Mouse (Mus musculus): ENCODE results near the gene Snx9. TPM values are rescaled to one million over a fixed set of nuclear protein-coding genes. Genes with fewer than 3 reads are reported as not detected.

Snx9 gene
- total RNA-seq, 1 experiment, result 8.8 TPM

DNA sequence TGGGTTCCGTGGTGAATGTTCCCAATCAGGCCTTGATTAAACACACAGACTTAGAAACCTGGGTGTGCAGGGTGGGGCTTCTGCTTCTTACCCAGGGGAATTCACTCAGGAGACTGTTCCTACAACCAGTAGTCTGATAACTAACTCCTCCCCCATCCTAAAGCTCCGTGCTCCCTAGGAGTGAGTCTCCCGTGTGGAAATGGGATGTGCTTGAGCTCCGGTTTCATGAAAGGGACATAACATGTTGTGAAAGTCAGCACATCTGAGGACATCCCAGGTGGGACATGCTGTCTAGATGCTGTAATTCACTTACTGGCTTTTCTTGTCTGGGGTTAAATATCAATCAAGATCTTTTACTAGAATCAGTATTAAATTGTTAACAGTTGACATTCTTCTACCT is 111.3 kb downstream of the Snx9 start:
- in situ Hi-C loops (cut with MboI; ENCODE audit: low sequenced_read_pairs in 2 of 2, unreplicated experiment in 2 of 2), result no loop called here
- Histone ChIP-seq H3K4me3 (ENCODE audit: insufficient read depth in 1 of 2, low read depth in 1 of 2, low read length in 2 of 2, poor library complexity in 1 of 2, severe bottlenecking in 1 of 2) (no peak overlapping the region), H3K9me3 (ENCODE audit: control insufficient read depth, insufficient read depth, low read depth, low read length) (no peaks in the 10 kb centered on the region), H3K27ac (ENCODE audit: insufficient read depth, low read depth, low read length, poor library complexity, severe bottlenecking) (no peak overlapping the region), H3K9ac (ENCODE audit: insufficient read depth, low read depth, low read length, poor library complexity, severe bottlenecking) (no peak overlapping the region), H3K4me1 (ENCODE audit: control insufficient read depth in 2 of 2, insufficient read depth in 2 of 2, low read length in 2 of 2, poor library complexity in 1 of 2) (peaks cover 2 to 6% of the 10 kb centered on the region in 2 experiments; a peak in 2 of 4 replicates), H3K36me3 (ENCODE audit: control insufficient read depth, insufficient read depth, low read length, poor library complexity, severe bottlenecking) (no peaks in the 10 kb centered on the region)
- DNase-seq (ENCODE audit: low read depth, low spot score), result no peak
- no peak for TF ChIP-seq ZC3H11A (IDR thresholded peaks at IDR 0.05; ENCODE audit: borderline replicate concordance, low read depth, low read length)
- no peak for TF ChIP-seq MAFK (IDR thresholded peaks at IDR 0.05; ENCODE audit: insufficient read depth, low read depth, low read length)
- no peak for TF ChIP-seq CHD2 (IDR thresholded peaks at IDR 0.05; ENCODE audit: low read depth, low read length)
- TF ChIP-seq HCFC1 (IDR thresholded peaks at IDR 0.05; ENCODE audit: borderline replicate concordance, insufficient read depth, low read length), result no peak
- no peak for TF ChIP-seq ZNF384 (IDR thresholded peaks at IDR 0.05; ENCODE audit: low read depth, low read length)

DNA sequence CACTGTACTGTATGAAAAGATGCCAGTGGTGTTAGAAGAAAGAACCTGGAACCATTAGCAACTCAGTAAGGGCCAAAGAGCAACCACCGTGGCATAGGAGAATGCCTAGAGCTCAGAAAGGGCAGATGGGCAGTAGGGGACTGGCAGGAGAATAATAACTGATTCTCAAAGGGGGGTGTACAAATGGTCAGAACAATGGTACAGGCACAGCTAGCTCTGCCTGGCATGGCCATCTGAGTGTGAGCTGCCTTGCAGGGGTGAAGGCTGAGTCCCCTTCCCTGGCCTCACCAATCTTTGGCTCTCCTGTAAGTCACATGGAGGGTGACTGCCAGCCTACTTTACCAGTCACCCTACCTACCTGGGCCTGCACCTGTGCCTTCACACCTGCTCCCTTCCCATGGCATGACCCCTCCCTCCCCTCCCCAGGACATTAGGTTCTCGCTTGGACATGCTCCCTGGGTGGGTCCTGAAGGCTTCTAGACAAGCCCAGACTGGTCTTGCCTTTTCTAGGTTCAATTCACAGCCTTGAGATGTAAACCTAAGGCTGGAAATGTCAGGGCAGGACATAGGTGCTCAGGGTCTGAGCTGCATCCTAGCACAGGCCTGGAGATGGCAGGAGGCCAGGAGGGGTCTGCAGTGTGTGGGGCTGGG is 115.3 kb downstream of the Snx9 start:
- Histone ChIP-seq H3K27ac (ENCODE audit: insufficient read depth, low read depth, low read length, poor library complexity, severe bottlenecking) (no peak overlapping the region), H3K9ac (ENCODE audit: insufficient read depth, low read depth, low read length, poor library complexity, severe bottlenecking) (no peak overlapping the region), H3K9me3 (ENCODE audit: control insufficient read depth, insufficient read depth, low read depth, low read length) (no peaks in the 10 kb centered on the region), H3K4me3 (ENCODE audit: insufficient read depth in 1 of 2, low read depth in 1 of 2, low read length in 2 of 2, poor library complexity in 1 of 2, severe bottlenecking in 1 of 2) (no peak overlapping the region), H3K36me3 (ENCODE audit: control insufficient read depth, insufficient read depth, low read length, poor library complexity, severe bottlenecking) (no peaks in the 10 kb centered on the region), H3K4me1 (ENCODE audit: control insufficient read depth in 2 of 2, insufficient read depth in 2 of 2, low read length in 2 of 2, poor library complexity in 1 of 2) (peaks cover 4 to 14% of the 10 kb centered on the region in 2 experiments; a peak in 2 of 4 replicates)
- TF ChIP-seq CHD2 (IDR thresholded peaks at IDR 0.05; ENCODE audit: low read depth, low read length) (no peak), HCFC1 (IDR thresholded peaks at IDR 0.05; ENCODE audit: borderline replicate concordance, insufficient read depth, low read length) (no peak), ZNF384 (IDR thresholded peaks at IDR 0.05; ENCODE audit: low read depth, low read length) (no peak), MAFK (IDR thresholded peaks at IDR 0.05; ENCODE audit: insufficient read depth, low read depth, low read length) (no peak), ZC3H11A (IDR thresholded peaks at IDR 0.05; ENCODE audit: borderline replicate concordance, low read depth, low read length) (no peak)
- in situ Hi-C loops (cut with MboI; ENCODE audit: low sequenced_read_pairs in 2 of 2, unreplicated experiment in 2 of 2), result no loop called here
- no peak for DNase-seq (ENCODE audit: low read depth, low spot score)

DNA sequence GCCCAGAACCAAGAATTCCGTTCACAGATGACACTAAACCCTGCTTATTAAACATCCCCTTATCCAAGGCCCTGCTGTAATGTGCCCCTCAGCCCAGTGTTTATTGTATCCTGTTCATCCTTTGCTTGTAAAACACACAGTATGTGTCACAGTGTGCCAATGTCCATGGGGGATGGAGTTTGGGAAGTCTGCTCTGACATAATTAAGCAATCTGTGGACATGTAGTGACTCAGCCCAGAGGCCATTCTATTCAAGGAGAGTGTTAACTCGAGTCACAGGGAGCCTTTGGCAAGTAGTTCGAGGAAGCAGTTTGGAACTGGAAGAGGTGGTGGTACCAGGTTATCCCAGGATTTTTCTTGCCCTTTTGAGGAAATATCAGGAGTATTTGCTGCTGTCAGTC is 116.0 kb downstream of the Snx9 start:
- Histone ChIP-seq H3K4me3 (ENCODE audit: insufficient read depth in 1 of 2, low read depth in 1 of 2, low read length in 2 of 2, poor library complexity in 1 of 2, severe bottlenecking in 1 of 2) (no peak overlapping the region), H3K9ac (ENCODE audit: insufficient read depth, low read depth, low read length, poor library complexity, severe bottlenecking) (no peak overlapping the region), H3K27ac (ENCODE audit: insufficient read depth, low read depth, low read length, poor library complexity, severe bottlenecking) (no peak overlapping the region), H3K36me3 (ENCODE audit: control insufficient read depth, insufficient read depth, low read length, poor library complexity, severe bottlenecking) (no peaks in the 10 kb centered on the region), H3K4me1 (ENCODE audit: control insufficient read depth in 2 of 2, insufficient read depth in 2 of 2, low read length in 2 of 2, poor library complexity in 1 of 2) (peaks cover 4 to 14% of the 10 kb centered on the region in 2 experiments; a peak in 2 of 4 replicates), H3K9me3 (ENCODE audit: control insufficient read depth, insufficient read depth, low read depth, low read length) (no peaks in the 10 kb centered on the region)
- no peak for DNase-seq (ENCODE audit: low read depth, low spot score)
- TF ChIP-seq ZNF384 (IDR thresholded peaks at IDR 0.05; ENCODE audit: low read depth, low read length), result no peak
- TF ChIP-seq ZC3H11A (IDR thresholded peaks at IDR 0.05; ENCODE audit: borderline replicate concordance, low read depth, low read length), result no peak
- TF ChIP-seq HCFC1 (IDR thresholded peaks at IDR 0.05; ENCODE audit: borderline replicate concordance, insufficient read depth, low read length), result no peak
- TF ChIP-seq CHD2 (IDR thresholded peaks at IDR 0.05; ENCODE audit: low read depth, low read length), result no peak
- TF ChIP-seq MAFK (IDR thresholded peaks at IDR 0.05; ENCODE audit: insufficient read depth, low read depth, low read length), result no peak
- in situ Hi-C loops (cut with MboI; ENCODE audit: low sequenced_read_pairs in 2 of 2, unreplicated experiment in 2 of 2), result no loop called here

DNA sequence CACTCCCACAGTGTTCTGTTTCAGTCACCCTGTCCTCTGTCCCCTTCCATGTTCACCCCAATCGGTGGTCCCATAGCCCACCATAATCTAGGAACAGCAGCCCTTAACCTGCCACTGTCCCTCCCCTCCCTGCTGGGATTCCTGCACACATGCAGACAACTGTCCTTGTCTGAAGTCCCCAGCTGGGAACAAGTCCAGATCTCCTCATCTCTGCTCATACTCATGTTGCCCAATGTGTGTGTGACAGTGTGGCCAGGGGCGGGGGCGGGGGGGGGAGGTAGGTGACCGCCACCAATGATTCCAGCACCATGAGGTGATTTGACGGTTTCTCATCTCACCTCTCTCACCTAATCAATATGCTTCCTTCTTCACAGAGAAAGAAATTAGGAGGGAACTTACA is 117.1 kb downstream of the Snx9 start:
- no peak overlapping the region for H3K9ac ChIP-seq (ENCODE audit: insufficient read depth, low read depth, low read length, poor library complexity, severe bottlenecking)

More for the DNA sequence above, 117.1 kb downstream of the Snx9 start:
- Histone ChIP-seq H3K4me3 (ENCODE audit: insufficient read depth in 1 of 2, low read depth in 1 of 2, low read length in 2 of 2, poor library complexity in 1 of 2, severe bottlenecking in 1 of 2) (peak overlapping the region in 1 of 2 experiments; percentile 71; a peak in 2 of 4 replicates), H3K9me3 (ENCODE audit: control insufficient read depth, insufficient read depth, low read depth, low read length) (no peaks in the 10 kb centered on the region), H3K4me1 (ENCODE audit: control insufficient read depth in 2 of 2, insufficient read depth in 2 of 2, low read length in 2 of 2, poor library complexity in 1 of 2) (peaks cover 4 to 14% of the 10 kb centered on the region in 2 experiments; a peak in 2 of 4 replicates), H3K27ac (ENCODE audit: insufficient read depth, low read depth, low read length, poor library complexity, severe bottlenecking) (no peak overlapping the region), H3K36me3 (ENCODE audit: control insufficient read depth, insufficient read depth, low read length, poor library complexity, severe bottlenecking) (no peaks in the 10 kb centered on the region)
- no peak for DNase-seq (ENCODE audit: low read depth, low spot score)
- TF ChIP-seq HCFC1 (IDR thresholded peaks at IDR 0.05; ENCODE audit: borderline replicate concordance, insufficient read depth, low read length), result no peak
- in situ Hi-C loops (cut with MboI; ENCODE audit: low sequenced_read_pairs in 2 of 2, unreplicated experiment in 2 of 2), result no loop called here

Measured in ES-E14 (cell line).